Mouse (Mus musculus) liver, adult 2 months (tissue): ENCODE measurements around the gene Snap47. TPM values are rescaled to one million over a fixed set of nuclear protein-coding genes. Genes with fewer than 3 reads are reported as not detected.

Source experiments
- DNase-seq: peaks from one replicate; pipeline ENCODE4 v3.0.0-alpha.2; 2011; ENCODE audit warnings: low read depth, low spot score; ENCODE audit errors: extremely low read depth
- H3K27ac ChIP-seq: fragments of 200-500 bp; replicated peaks from 2 replicates; pipeline ENCODE4 v1.5.1; 2012; ENCODE audit warnings: low read depth, mild to moderate bottlenecking, control low read depth, inconsistent platforms, low read length; ENCODE audit not compliant: insufficient read depth
- H3K27me3 ChIP-seq: fragments of 200-500 bp; 2 replicates; pipeline ENCODE4 v1.6.1; 2012; ENCODE audit warnings: mild to moderate bottlenecking, moderate library complexity, low read length, inconsistent platforms; ENCODE audit not compliant: control insufficient read depth, insufficient read depth
- H3K36me3 ChIP-seq: fragments of 200-500 bp; 2 replicates; pipeline ENCODE4 v1.6.1; 2012; ENCODE audit warnings: low read length, inconsistent platforms; ENCODE audit not compliant: control insufficient read depth, insufficient read depth
- H3K4me1 ChIP-seq: fragments of 200-500 bp; 2 replicates; pipeline ENCODE4 v1.6.1; 2011; ENCODE audit warnings: low read length; ENCODE audit not compliant: control insufficient read depth, insufficient read depth
- H3K4me3 ChIP-seq: fragments of 200-500 bp; 2 replicates; pipeline ENCODE4 v1.5.1; 2011; ENCODE audit warnings: low read depth, mild to moderate bottlenecking, control low read depth, low read length, moderate library complexity; ENCODE audit not compliant: insufficient read depth
- H3K79me2 ChIP-seq: fragments of 200-500 bp; 2 replicates; pipeline ENCODE4 v1.6.1; 2012; ENCODE audit warnings: inconsistent platforms, mild to moderate bottlenecking, low read length, moderate library complexity; ENCODE audit not compliant: control insufficient read depth, insufficient read depth
- H3K9ac ChIP-seq: fragments of 200-500 bp; 2 replicates; pipeline ENCODE4 v1.6.1; 2012; ENCODE audit warnings: low read depth, mild to moderate bottlenecking, control low read depth, inconsistent platforms, low read length
- CTCF ChIP-seq: fragments of 200-500 bp; IDR thresholded peaks from 2 replicates; pipeline ENCODE4 v1.5.1; 2011; ENCODE audit warnings: low read depth, low read length, control low read depth
- POLR2A ChIP-seq: fragments of 200-500 bp; IDR thresholded peaks from 2 replicates; pipeline ENCODE4 v1.6.1; 2011; ENCODE audit warnings: low read length, control low read depth; ENCODE audit not compliant: insufficient read depth; ENCODE audit errors: extremely low read depth
- WGBS: fragments of 180-500 bp; shearing (Covaris S2); methylation state at CpG from one replicate; pipeline ENCODE4 v1.1.7; 2018; 5-methylcytosine and 5-hydroxymethylcytosine counted together
- polyA plus RNA-seq: library from polyadenylated mRNA; depleted of rRNA; stranded (reverse); fragments of >200 nt; gene quantifications from 2 replicates; pipeline ENCODE4 v1.2.3, GENCODE M21; 2012
- total RNA-seq: library from RNA; depleted of rRNA; stranded (reverse); fragments of >200 nt; gene quantifications from 2 replicates; pipeline ENCODE4 v1.2.3, GENCODE M21; 2014

The Snap47 gene
- total and polyA plus RNA-seq, 2 experiments, result 60.0 to 70.9 TPM

GRCm38 (mm10) chr11:59456346-59456745 is 5.4 kb upstream of the Snap47 start:
- H3K4me3 ChIP-seq, result no peak overlapping the region
- WGBS, result 85% methylated on average over 2 of the region's 2 CpGs
- DNase-seq, result no peak
- no peak overlapping the region for H3K9ac ChIP-seq
- H3K4me1 ChIP-seq, result no peaks in the 10 kb centered on the region
- no peak overlapping the region for H3K27ac ChIP-seq
- H3K36me3 ChIP-seq, result peaks cover 24% of the 10 kb centered on the region
- no peaks in the 10 kb centered on the region for H3K27me3 ChIP-seq
- TF ChIP-seq POLR2A (no peak), CTCF (no peak)
- H3K79me2 ChIP-seq, result no peaks in the 10 kb centered on the region

DNA sequence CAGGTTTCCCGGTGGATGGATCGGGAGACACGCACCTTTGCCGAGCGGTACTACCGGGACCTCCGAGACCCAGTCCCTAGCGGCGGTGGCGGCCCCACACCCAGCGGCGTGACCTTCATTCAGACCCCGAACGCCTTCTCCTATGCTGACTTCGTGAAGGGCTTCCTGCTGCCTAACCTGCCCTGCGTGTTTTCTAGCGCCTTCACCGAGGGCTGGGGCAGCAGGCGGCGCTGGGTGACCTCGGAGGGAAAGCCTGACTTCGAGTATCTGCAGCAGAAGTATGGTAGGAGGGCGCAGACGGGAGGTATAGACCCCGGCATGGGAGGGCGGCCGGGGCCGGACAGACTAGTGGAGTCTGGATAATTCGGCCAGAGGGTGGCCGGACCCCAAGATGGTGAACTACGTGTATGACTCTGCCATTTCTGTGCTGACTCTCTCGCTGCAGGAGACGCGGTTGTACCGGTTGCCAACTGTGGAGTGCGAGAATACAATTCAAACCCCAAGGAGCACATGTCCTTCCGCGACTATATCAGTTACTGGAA is 685 bp downstream of the Snap47 start:
- WGBS, result under 1% methylated on average over 38 of the region's 38 CpGs
- peaks cover 13% of the 10 kb centered on the region for H3K4me1 ChIP-seq
- no peaks in the 10 kb centered on the region for H3K27me3 ChIP-seq
- DNase-seq, result peak; percentile 24
- H3K9ac ChIP-seq, result peak overlapping the region; percentile 95
- peak overlapping the region; percentile 93 for H3K4me3 ChIP-seq
- H3K36me3 ChIP-seq, result peaks cover 15% of the 10 kb centered on the region
- peaks cover 16% of the 10 kb centered on the region for H3K79me2 ChIP-seq
- peak overlapping the region; percentile 85 for H3K27ac ChIP-seq
- TF ChIP-seq POLR2A, result no peak
- TF ChIP-seq CTCF, result 0 out of 2 replicates have a peak, but pooled peaks have one; percentile 27

- H3K79me2 ChIP-seq, result peaks cover 16% of the 10 kb centered on the region
- peak within 1 kb of the TSS; percentile 85 for H3K27ac ChIP-seq
- WGBS, result under 1% methylated on average over 36 of the region's 40 CpGs
- peaks cover 13% of the 10 kb centered on the region for H3K4me1 ChIP-seq
- peak; percentile 76 for DNase-seq
- H3K27me3 ChIP-seq, result no peaks in the 10 kb centered on the region
- peak within 1 kb of the TSS; percentile 93 for H3K4me3 ChIP-seq
- peak within 1 kb of the TSS; percentile 95 for H3K9ac ChIP-seq
- H3K36me3 ChIP-seq, result peaks cover 10% of the 10 kb centered on the region; the same call in 1 of the 2 replicates
- TF ChIP-seq POLR2A (0 out of 2 replicates have a peak, but pooled peaks have one; percentile 61), CTCF (no peak)
Measured at GRCm38 (mm10) chr11:59449741-59450229, 1.2 kb downstream of the Snap47 start, which contains the start of gene Jmjd4. TSS of gene Jmjd4 (plus strand) at chr11:59450045.

- peaks cover 3% of the 10 kb centered on the region; the same call in 1 of the 2 replicates for H3K4me1 ChIP-seq
- H3K36me3 ChIP-seq, result no peaks in the 10 kb centered on the region
- peaks cover 23% of the 10 kb centered on the region for H3K79me2 ChIP-seq
- H3K27ac ChIP-seq, result no peak overlapping the region
- no peak overlapping the region for H3K4me3 ChIP-seq
- no peak for DNase-seq
- no peaks in the 10 kb centered on the region for H3K27me3 ChIP-seq
- no peak overlapping the region for H3K9ac ChIP-seq
- TF ChIP-seq CTCF, result no peak
- no peak for TF ChIP-seq POLR2A
Measured at GRCm38 (mm10) chr11:59443102-59443501, 7.9 kb downstream of the Snap47 start.

DNA sequence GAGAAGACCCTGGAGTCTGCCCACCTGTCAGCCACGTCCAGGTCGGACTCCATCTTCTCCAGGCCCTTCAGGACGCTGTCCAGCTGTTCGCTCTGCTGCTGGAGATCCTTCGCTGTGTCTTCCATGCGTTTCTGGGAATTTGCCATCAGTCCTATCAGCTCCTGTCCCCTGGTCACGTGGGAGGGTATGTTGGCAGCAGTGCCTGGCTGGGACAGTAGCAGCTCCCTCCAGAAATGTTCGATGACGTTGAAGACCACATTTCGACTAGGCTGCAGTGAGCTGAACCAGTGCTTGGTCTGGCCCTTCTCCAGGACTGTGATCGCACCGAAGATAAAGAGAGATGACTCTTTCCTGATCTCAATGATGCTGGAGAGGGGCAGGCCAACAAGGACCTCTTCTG is 13.0 kb downstream of the Snap47 start:
- TF ChIP-seq POLR2A, result no peak
- no peak for TF ChIP-seq CTCF
- Histone ChIP-seq H3K4me1 (peaks cover 7% of the 10 kb centered on the region), H3K9ac (no peak overlapping the region), H3K79me2 (peaks cover 24% of the 10 kb centered on the region), H3K27me3 (no peaks in the 10 kb centered on the region), H3K4me3 (no peak overlapping the region), H3K36me3 (peaks cover 10% of the 10 kb centered on the region), H3K27ac (no peak overlapping the region)
- WGBS, result 92% methylated on average over 12 of the region's 12 CpGs
- DNase-seq, result no peak

- H3K27ac ChIP-seq, result peak overlapping the region; percentile 92
Measured at GRCm38 (mm10) chr11:59432261-59432660, 18.7 kb downstream of the Snap47 start.

More at GRCm38 (mm10) chr11:59432261-59432660, 18.7 kb downstream of the Snap47 start:
- H3K36me3 ChIP-seq, result peaks cover 11% of the 10 kb centered on the region; the same call in 1 of the 2 replicates
- no peak for TF ChIP-seq POLR2A
- no peak for TF ChIP-seq CTCF
- 6% methylated on average over 3 of the region's 3 CpGs for WGBS
- no peak overlapping the region; the same call in 1 of the 2 replicates for H3K4me3 ChIP-seq
- H3K9ac ChIP-seq, result peak overlapping the region; percentile 59
- peaks cover 15% of the 10 kb centered on the region; the same call in 1 of the 2 replicates for H3K79me2 ChIP-seq
- H3K4me1 ChIP-seq, result peaks cover 23% of the 10 kb centered on the region
- DNase-seq, result peak; percentile 91
- H3K27me3 ChIP-seq, result no peaks in the 10 kb centered on the region
